Mouse (Mus musculus): Measurements from ENCODE around the gene Card19.

DNA sequence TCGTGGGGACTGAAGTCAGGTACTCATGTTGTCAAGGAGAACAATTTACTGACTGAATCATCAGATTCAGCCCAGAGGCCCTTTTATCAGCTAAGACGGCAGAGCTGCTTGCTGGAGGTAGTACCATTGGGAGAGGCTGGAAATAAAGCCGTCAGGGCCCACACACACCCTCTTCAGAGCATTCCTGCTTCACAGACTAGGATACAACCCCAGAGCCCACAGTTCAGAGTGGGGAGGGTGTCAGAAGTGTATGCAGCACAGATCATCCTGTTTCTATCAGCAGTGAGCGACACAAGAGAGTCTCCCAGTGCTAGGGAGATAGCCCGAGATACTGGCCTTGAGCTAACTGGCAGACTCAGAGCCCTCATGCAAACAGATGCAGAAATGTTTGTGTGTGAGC is 32.7 kb downstream of the Card19 start:
- no peak for TF ChIP-seq POLR2A (IDR thresholded peaks at IDR 0.05; ENCODE audit: low read depth, low read length)
- TF ChIP-seq CTCF (conservative IDR thresholded peaks at IDR 0.05; ENCODE audit: insufficient read depth, insufficient read length, low read depth, low read length) = no peak

All from kidney, adult 2 months (tissue).